Mouse (Mus musculus) MEL-GATA-1-ER (cell line): ENCODE results near the gene Ush2a.

Source experiments
- DNase-seq: peaks from one replicate; pipeline ENCODE4 v3.0.0-alpha.2; 2012; ENCODE audit warnings: low read depth; ENCODE audit errors: extremely low read depth

The Ush2a gene

DNA sequence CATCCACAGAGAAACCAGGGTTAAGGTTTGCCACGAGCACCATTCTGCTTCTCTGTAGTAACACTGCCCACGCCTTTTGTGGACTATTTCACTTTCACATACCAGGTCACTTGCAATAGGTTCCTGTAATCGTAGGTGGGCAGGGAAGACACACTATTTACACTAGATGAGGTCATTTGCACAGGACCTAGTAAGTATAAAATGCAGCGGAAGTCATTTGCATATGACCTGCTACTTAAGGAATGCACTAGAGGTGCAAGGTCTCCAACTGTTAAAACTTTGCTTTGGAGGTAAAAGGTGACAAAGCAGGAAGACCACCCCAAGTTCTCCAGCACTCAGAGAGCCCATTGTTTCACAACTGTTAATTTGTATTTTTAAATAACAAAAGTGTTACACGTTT lies 744.4 kb downstream of the Ush2a start:
- DNase-seq = no peak

DNA sequence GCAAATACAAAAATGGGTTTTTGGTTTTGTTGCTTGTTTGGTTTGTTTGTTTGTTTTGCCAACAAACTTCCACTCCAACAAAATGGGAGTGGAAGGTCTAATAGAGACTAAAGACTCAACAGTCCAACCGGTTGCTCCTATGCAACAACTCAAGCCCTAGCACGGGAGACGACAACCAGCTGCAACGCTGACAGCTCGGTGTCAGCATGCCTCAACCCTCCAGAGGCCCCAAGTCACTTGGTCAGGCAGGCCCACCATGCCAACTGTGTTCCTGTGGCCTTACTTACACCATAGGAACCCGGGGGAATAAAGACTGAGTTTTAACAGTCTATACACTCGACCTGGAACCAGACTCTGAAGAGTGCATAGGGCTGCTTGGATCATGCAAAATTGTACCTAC lies 745.0 kb downstream of the Ush2a start:
- no peak for DNase-seq

DNA sequence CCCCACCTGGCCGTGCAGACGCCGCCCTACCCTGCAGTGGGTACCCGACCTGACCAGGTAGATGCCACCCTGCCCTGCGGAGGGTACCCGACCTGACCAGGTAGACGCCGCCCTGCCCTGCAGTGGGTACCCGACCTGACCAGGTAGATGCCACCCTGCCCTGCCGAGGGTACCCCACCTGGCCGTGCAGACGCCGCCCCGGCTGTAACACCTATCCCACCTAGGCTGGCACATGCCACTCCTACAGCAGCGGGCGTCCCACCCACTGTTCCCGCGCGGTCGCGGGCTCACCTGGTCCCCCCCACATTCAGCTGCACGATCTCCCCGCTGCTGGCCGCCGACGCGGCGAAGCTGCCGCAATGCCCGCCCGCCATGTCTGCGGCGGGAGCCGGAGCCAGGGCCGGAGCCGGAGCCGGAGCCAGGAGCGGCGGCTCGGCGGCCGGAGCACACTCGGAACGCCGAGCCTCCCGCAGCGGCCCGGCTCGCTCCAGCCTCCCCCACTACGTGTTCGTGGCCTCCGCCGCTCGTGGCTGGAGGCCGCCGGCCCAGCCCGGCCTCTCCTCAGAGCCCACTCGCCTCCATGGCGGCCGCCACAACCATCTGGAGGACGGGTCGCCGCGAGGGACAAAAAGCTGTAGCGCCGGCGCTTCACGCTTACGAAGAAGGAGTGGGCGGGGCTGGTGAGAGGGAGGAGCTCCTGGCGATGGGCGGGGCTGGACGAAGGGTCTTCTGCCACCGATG lies 745.6 kb downstream of the Ush2a start, which contains the start of gene Kctd3:
Kctd3 (minus strand) TSS at position 603 of the 741 bp plus-strand sequence.
- DNase-seq = peak; percentile 69

DNA sequence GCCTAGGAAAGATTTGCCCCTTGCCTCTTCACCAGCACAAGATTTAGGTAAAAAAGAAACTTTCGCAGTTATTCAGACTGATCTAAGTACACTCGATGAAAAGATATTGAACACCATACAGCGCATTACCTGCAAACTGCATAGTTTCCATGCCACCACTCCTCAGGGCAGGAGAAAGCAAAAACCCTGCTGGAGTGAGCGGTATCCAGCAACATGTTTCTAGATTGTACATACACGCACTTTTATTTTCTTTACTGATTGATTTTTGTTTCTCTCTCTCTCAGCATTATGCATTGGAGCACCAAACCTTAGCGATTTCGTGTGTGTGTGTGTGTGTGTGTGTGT lies 746.1 kb downstream of the Ush2a start:
- DNase-seq = no peak

DNA sequence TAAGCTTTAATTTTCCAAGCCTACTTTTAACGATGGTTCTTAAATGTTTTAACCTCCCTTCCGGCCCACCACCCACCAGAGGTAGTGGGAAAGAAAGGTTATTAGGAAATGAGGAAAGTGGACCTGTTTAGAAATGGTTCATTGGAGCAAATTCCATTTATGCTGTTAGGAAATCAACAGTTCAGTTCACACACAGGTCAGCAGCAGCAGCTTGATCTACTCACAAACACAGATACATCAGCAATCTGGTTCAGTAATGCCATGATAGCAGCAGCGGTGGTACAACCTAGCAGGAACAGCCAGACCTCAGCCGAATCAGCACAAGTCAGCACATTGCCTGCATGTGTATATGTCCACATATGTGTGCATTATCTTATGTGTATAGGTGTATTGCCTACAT lies 748.8 kb downstream of the Ush2a start:
- no peak for DNase-seq

DNA sequence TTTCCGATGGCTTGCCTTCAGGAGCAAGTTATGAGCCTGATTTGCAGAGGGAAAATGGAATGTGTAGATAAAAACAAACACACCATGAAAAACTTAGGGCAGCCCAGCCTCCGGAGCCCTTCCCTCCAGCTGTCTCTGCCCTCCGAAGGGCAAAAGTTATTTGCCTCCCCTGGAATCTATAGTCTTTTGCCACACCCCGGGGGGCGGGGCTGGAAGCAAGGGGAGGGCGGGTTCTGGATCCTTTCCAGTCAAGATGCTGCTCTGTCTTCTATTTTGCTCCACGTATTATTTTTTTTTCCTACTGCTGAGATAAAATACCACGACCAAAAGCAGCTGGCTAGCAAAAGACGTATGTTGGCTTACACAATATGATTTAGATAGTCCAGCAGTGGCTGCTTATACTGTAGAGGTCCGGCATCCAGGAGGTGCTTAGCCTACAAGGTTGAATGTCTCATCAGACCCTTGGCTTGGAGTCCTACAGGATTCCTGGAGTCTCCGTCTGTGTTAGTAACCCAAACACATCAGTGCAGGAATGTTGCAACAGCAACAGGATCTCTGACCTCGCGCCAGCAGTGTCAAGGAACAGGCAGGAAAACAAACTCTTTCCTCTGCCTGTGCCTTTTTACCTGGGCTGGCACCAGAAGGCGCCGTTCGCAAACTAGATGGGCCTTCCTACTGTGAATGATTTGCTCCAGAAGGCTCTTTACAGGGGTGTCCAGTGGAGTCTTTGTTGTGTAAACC lies 751.2 kb downstream of the Ush2a start:
- DNase-seq = no peak

DNA sequence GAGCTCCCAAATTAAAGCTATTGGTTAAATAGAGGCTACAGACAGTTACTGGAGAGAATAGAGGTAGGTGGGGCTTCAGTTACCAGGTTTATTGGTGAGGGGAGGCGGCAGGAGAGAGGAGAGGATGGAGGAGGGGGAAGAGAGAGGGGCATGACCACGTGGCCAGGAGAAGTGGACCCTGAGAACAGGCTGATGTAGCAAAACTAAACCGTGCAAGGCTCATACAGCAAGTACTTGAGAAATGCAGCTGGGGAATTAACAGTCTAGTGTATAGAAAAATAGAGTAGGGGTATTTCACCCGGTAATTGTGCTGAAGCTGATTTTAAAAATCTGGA lies 751.7 kb downstream of the Ush2a start:
- DNase-seq = no peak
